Mouse (Mus musculus) intestine, embryonic 16.5 days (tissue): ENCODE data around the gene Mturn. TPM values are rescaled to one million over a fixed set of nuclear protein-coding genes. Genes with fewer than 3 reads are reported as not detected.

ENCODE experiments used
- ATAC-seq: fragments of 200-750 bp; cut with Nextera tagmentation; 2 replicates; pipeline ENCODE4 v1.8.0; 2017; ENCODE audit warnings: moderate TSS enrichment, moderate library complexity
- H3K27ac ChIP-seq: fragments of 300-500 bp; sonication (generic); 2 replicates; pipeline ENCODE4 v1.5.1; 2014; ENCODE audit warnings: mild to moderate bottlenecking, low read length
- H3K27me3 ChIP-seq: fragments of 300-500 bp; sonication (generic); replicated peaks from 2 replicates; pipeline ENCODE4 v1.6.1; 2014; ENCODE audit warnings: low read length, control low read depth, mixed read lengths; ENCODE audit not compliant: control insufficient read depth, insufficient read depth
- H3K36me3 ChIP-seq: fragments of 300-500 bp; sonication (generic); 2 replicates; pipeline ENCODE4 v1.6.1; 2014; ENCODE audit warnings: low read length, control low read depth; ENCODE audit not compliant: control insufficient read depth, insufficient read depth
- H3K4me1 ChIP-seq: fragments of 300-500 bp; sonication (generic); 2 replicates; pipeline ENCODE4 v1.6.1; 2014; ENCODE audit warnings: low read length, control low read depth, mixed read lengths; ENCODE audit not compliant: control insufficient read depth, insufficient read depth
- H3K4me2 ChIP-seq: fragments of 300-500 bp; sonication (generic); 2 replicates; pipeline ENCODE4 v1.6.1; 2014; ENCODE audit warnings: low read depth, low read length, control low read depth
- H3K4me3 ChIP-seq: fragments of 300-500 bp; sonication (generic); 2 replicates; pipeline ENCODE4 v1.5.1; 2014; ENCODE audit warnings: mild to moderate bottlenecking, low read length
- H3K9ac ChIP-seq: fragments of 300-500 bp; sonication (generic); 2 replicates; pipeline ENCODE4 v1.6.1; 2014; ENCODE audit warnings: low read depth, low read length
- H3K9me3 ChIP-seq: fragments of 300-500 bp; sonication (generic); 2 replicates; pipeline ENCODE4 v1.6.1; 2016; ENCODE audit warnings: low read length, control low read depth; ENCODE audit not compliant: control insufficient read depth
- WGBS: fragments of 180-500 bp; shearing (Covaris S2); extraction: QIAGEN DNeasy Blood & Tissue Kit; methylation state at CpG from one replicate; pipeline ENCODE4 v1.1.7; 2014; 5-methylcytosine and 5-hydroxymethylcytosine counted together
- polyA plus RNA-seq: library from polyadenylated mRNA; unstranded; fragments of >200 nt; fragmentation: Nextera tagmentation; extraction: Ambion mirVana; gene quantifications from 2 replicates; pipeline ENCODE4 v1.2.1, GENCODE M21; 2015

Gene Mturn
- polyA plus RNA-seq, 1 experiment from 2014 or later, result 6.1 TPM

GRCm38 (mm10) chr6:54737255-54737654, 55.8 kb downstream of the Mturn start:
- no peak for ATAC-seq
- no peaks in the 10 kb centered on the region for H3K27me3 ChIP-seq
- no peaks in the 10 kb centered on the region for H3K9me3 ChIP-seq
- no peaks in the 10 kb centered on the region for H3K4me1 ChIP-seq
- 76% methylated on average over 3 of the region's 3 CpGs for WGBS
- H3K36me3 ChIP-seq, result no peaks in the 10 kb centered on the region
- H3K9ac ChIP-seq, result no peak overlapping the region
- H3K4me2 ChIP-seq, result no peak overlapping the region
- no peak overlapping the region for H3K27ac ChIP-seq
- H3K4me3 ChIP-seq, result no peak overlapping the region

DNA sequence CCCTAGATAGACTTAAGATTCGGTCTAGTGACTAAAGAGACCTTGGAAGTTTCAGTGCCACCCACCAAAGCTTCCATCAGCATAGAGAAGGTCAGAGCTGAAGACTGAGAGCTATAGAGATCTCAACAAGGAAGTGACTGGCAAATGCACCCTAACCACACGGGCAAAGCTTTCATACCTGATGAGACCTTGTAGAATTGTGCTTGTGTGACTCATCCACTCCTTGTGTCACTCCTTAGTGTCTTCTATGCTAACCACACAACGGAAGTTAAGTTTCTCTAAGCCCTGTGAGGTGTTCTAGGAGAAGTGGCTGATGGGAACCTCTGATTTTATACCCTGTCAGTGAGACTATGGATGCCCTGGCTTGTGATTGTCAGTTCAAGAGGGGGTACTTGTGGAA, 56.3 kb downstream of the Mturn start:
- H3K4me2 ChIP-seq, result no peak overlapping the region
- ATAC-seq, result no peak
- H3K4me3 ChIP-seq, result no peak overlapping the region
- H3K36me3 ChIP-seq, result no peaks in the 10 kb centered on the region
- no peaks in the 10 kb centered on the region for H3K4me1 ChIP-seq
- WGBS, result 88% methylated on average over 3 of the region's 3 CpGs
- H3K9me3 ChIP-seq, result no peaks in the 10 kb centered on the region
- H3K9ac ChIP-seq, result no peak overlapping the region
- no peak overlapping the region for H3K27ac ChIP-seq
- H3K27me3 ChIP-seq, result no peaks in the 10 kb centered on the region

DNA sequence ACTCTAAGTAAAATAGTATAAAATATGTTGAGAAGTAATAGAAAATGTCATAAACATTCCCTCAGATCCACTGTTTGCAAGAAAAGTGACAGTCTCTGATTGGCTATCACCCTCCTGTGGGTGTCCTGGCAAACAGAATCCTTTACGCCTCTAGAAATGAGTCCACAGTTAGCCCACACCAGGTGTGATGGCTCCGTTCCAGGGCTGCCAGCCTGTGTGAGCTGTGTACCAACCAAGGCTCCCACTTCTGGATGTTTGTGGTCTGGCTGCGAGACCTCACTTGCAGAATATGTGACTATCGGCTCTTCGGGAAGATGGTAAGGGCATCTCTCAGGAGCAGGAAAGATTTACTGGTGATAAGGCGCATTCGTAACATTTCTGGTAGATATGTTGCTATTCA, 67.6 kb downstream of the Mturn start:
- Histone ChIP-seq H3K36me3 (no peaks in the 10 kb centered on the region), H3K27ac (no peak overlapping the region), H3K9me3 (no peaks in the 10 kb centered on the region), H3K4me2 (no peak overlapping the region), H3K4me3 (no peak overlapping the region), H3K4me1 (no peaks in the 10 kb centered on the region), H3K9ac (no peak overlapping the region), H3K27me3 (no peaks in the 10 kb centered on the region)
- 89% methylated on average over 7 of the region's 7 CpGs for WGBS
- ATAC-seq, result no peak

DNA sequence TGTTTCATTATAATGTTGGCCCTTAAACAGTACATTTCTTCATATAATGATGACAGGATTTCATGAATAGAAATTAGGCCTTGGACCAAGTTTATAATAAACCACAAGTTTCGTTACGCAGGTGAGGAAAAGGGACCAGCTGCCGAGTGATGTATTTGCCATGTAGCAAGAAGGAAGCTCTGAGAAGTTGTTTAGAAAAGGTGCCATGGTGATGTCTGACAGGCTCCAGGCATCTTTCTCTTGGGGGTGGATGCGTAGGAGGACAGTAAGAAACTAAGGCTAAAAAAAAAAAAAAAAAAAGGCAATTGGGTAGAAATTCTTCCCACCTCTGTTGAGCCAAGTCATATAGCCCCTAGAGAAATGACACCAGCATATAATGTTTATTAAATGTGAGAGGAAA, 70.2 kb downstream of the Mturn start:
- Histone ChIP-seq H3K4me2 (no peak overlapping the region), H3K36me3 (no peaks in the 10 kb centered on the region), H3K9me3 (no peaks in the 10 kb centered on the region), H3K4me3 (no peak overlapping the region), H3K9ac (no peak overlapping the region), H3K27ac (no peak overlapping the region), H3K4me1 (no peaks in the 10 kb centered on the region), H3K27me3 (no peaks in the 10 kb centered on the region)
- no peak for ATAC-seq
- 59% methylated on average over 4 of the region's 4 CpGs for WGBS

GRCm38 (mm10) chr6:54752076-54752475, 70.7 kb downstream of the Mturn start:
- Histone ChIP-seq H3K4me2 (no peak overlapping the region), H3K36me3 (no peaks in the 10 kb centered on the region), H3K9ac (no peak overlapping the region), H3K4me1 (no peaks in the 10 kb centered on the region), H3K27me3 (no peaks in the 10 kb centered on the region), H3K27ac (no peak overlapping the region), H3K9me3 (no peaks in the 10 kb centered on the region), H3K4me3 (no peak overlapping the region)
- no peak for ATAC-seq
- WGBS, result 30% methylated on average over 3 of the region's 3 CpGs

Other genes starting within 250 kb of the Mturn start
- 4.7 and 6.6 TPM in 2 replicates for gene Scrn1, start 115.1 kb upstream of the Mturn start, polyA plus RNA-seq
- gene Plekha8, start 86.5 kb upstream of the Mturn start, polyA plus RNA-seq, result 5.4 and 6.1 TPM in 2 replicates
- 19.4 and 19.7 TPM in 2 replicates for gene Fkbp14, start 84.3 kb upstream of the Mturn start, polyA plus RNA-seq
- 5.0 and 5.5 TPM in 2 replicates for gene Znrf2, start 135.3 kb downstream of the Mturn start, polyA plus RNA-seq